Mouse (Mus musculus) adrenal gland, postnatal 36 days (tissue): ENCODE data around the gene Dnajc14. TPM values are rescaled to one million over a fixed set of nuclear protein-coding genes. Genes with fewer than 3 reads are reported as not detected.
"Not testable (repeated sequence)": the region's sequence is repeated elsewhere in the genome, so short reads cannot be mapped to it uniquely, and the experiment has no call there.

Experiments
- DNase-seq, 2 experiments: peaks; one replicate each; pipeline ENCODE4 v3.0.0; 2021; ENCODE audit warnings: mixed read lengths in 1 of 2
- total RNA-seq, 2 experiments: library from RNA; stranded (reverse); gene quantifications; 2 replicates each; pipeline ENCODE4 v1.2.3; 2021

Dnajc14 gene
- total RNA-seq, 2 experiments from 2014 or later, result 60.1 to 77.1 TPM

DNA sequence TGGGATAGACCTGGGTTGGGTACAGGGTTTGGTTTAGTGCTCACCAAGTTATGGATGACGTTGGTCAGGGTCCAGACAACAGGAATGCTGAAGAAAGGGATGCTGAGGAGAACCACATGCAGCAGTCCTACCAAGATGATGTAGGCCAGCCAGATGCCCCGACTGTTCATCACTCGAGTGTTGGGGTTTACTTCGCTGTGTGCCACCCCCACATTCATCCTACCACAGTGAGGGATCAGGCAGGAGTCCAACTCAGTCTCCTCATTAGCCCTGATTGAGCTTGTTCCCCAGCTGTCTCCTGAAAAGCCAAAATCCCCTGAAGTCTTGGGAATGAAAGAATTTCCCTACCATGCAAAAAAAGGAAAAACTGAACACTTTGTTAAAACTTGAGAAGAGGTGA, 16.4 kb downstream of the Dnajc14 start:
- no peak for DNase-seq

DNA sequence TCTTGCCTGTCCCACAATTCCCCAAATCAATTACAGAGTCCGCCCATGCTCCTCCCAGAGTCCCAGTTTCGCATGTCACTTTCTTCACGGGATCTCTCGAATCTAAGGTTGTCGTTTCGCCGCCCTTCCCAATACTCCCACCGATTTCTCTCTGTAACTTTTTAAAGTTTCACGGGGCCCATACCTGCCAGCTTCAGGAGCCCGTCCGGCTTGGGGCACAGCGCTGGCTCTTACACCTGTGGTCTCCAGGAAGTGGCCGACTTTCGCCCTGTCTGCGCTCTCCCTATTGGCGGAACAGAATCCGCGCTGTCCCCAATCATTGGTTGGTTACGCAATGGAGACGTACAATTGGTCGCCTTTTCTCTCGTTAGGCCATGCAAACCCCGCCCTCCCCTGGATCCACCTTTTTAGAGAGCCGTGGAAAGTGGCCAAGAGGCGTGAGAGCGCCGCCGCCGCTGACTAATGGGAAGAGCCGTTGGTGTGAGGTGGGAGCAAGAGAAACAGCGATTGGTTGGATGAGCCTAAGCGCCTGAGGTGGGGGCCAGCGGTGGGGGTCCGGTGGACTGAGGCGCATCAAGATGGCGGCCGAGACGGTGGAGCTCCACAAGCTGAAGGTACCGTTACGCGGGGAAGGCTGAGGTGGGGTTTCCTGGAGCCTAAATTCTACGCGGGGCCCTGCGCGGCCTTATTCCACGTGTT, 17.6 kb downstream of the Dnajc14 start, which contains the start of gene Ormdl2:
Ormdl2 (minus strand) TSS at position 288 of the 699 bp plus-strand sequence.
- DNase-seq, result peak; percentile 98

GRCm38 (mm10) chr10:128822135-128822534, 18.3 kb downstream of the Dnajc14 start:
- no peak for DNase-seq

GRCm38 (mm10) chr10:128823087-128823486, 19.2 kb downstream of the Dnajc14 start:
- not testable (repeated sequence) for DNase-seq

DNA sequence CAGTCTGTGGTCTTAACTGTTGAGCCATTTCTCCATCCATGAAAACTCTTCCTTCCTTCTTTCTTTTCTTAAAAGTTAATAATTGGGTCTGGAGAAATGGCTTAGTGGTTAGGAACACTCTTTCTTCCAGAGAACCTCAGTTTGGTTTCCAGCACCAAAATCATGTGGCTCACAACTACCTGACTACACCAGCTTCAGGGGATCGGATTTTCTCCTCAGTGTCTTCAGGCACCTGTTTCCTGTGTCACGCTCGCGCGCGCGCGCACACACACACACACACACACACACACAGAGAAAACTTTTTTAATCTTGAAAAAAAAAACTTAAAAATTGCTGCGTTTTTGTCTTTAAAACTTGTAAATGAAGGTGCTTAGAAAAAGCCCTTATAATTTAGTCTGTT, 20.0 kb downstream of the Dnajc14 start:
- no peak for DNase-seq

- no peak for DNase-seq
These were observed 33.5 kb downstream of the Dnajc14 start for GRCm38 (mm10) chr10:128837400-128837799.

DNA sequence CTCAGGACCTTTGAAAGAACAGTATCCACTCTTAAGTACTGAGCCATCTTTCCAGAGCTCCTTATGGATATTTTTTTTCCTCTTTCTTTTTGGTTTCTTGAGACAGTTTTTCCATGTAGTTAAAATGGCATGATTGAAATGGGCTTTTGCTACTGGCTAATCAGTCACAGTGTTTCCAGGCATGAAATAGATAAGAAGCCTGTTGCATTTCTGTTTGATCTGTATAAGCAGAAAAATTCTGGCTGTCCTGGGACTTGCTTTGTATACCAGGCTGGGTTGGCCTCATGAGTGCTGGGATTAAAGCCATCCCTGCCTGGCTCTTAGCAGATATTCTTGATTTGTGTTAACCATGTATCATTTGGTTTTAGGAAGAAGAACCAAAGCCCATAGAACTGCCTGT, 35.6 kb downstream of the Dnajc14 start:
- no peak for DNase-seq

- no peak for DNase-seq
These were observed 36.8 kb downstream of the Dnajc14 start for GRCm38 (mm10) chr10:128840612-128841011.

- no peak for DNase-seq
These were observed 39.4 kb downstream of the Dnajc14 start for GRCm38 (mm10) chr10:128843260-128843659.

- no peak for DNase-seq
These were observed 41.7 kb downstream of the Dnajc14 start for GRCm38 (mm10) chr10:128845516-128845915.

GRCm38 (mm10) chr10:128846664-128847063, 42.8 kb downstream of the Dnajc14 start:
- DNase-seq, result no peak

- no peak for DNase-seq
These were observed 44.6 kb downstream of the Dnajc14 start for GRCm38 (mm10) chr10:128848426-128848825.

- DNase-seq, result no peak
These were observed 46.5 kb downstream of the Dnajc14 start for GRCm38 (mm10) chr10:128850339-128850738.

- DNase-seq, result no peak
These were observed 57.3 kb downstream of the Dnajc14 start for GRCm38 (mm10) chr10:128861176-128861575.

DNA sequence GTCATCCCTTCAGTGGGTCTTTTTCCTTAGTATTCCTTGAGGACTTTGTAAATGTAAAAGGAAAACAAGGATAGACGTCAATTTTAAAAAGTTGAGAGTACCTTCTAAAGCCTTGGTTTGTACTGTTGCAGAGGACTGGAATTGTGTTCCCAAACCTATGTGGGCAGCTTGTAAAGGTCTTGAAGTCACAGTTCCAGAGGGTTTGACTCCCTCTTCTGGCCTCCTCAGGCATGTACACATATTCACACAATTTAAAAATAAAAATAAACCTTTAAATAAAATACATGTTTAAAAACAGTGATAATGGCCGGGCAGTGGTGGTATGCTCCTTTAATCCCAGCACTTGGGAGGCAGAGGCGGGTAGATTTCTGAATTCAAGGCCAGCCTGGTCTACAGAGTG, 62.2 kb downstream of the Dnajc14 start:
- no peak for DNase-seq

- no peak for DNase-seq
These were observed 62.7 kb downstream of the Dnajc14 start for GRCm38 (mm10) chr10:128866518-128866917.

Other genes with a start within 250 kb of the Dnajc14 start
- gene Pa2g4, start 238.1 kb upstream of the Dnajc14 start, total RNA-seq, result 10 to 100 TPM; 83.1 to 89.4 TPM
- 1 to 10 TPM; 2.2 to 2.3 TPM for gene Erbb3, start 214.4 kb upstream of the Dnajc14 start, total RNA-seq
- gene Rps26, start 177.3 kb upstream of the Dnajc14 start, total RNA-seq, result 100 to 1,000 TPM; 697 to 707 TPM
- 1 to 10 TPM; 1.5 to 2.2 TPM for gene Ikzf4, start 158.1 kb upstream of the Dnajc14 start, total RNA-seq
- gene Suox, start 130.0 kb upstream of the Dnajc14 start, total RNA-seq, result 10 to 100 TPM; 24.1 to 24.3 TPM
- 100 to 1,000 TPM; 111 to 125 TPM for gene Rab5b, start 107.8 kb upstream of the Dnajc14 start, total RNA-seq
- 1 to 10 TPM in 1 of 2 experiments, under 1 TPM in 1; 0.82 to 1.4 TPM for gene Pmel, start 99.9 kb upstream of the Dnajc14 start, total RNA-seq
- 10 to 100 TPM; 17.4 to 19.7 TPM for gene Cdk2, start 99.0 kb upstream of the Dnajc14 start, total RNA-seq
- 10 to 100 TPM; 16.2 to 20.2 TPM for gene Dgka, start 59.2 kb upstream of the Dnajc14 start, total RNA-seq
- gene Pym1, start 56.2 kb upstream of the Dnajc14 start, total RNA-seq, result 10 to 100 TPM; 20.8 to 21.9 TPM
- gene Mmp19, start 13.2 kb upstream of the Dnajc14 start, total RNA-seq, result 10 to 100 TPM; 39.7 to 57.0 TPM
- 1 to 10 TPM; 7.6 to 8.9 TPM for gene Tmem198b, start 308 bp downstream of the Dnajc14 start, total RNA-seq
- 10 to 100 TPM; 50.4 to 60.8 TPM for gene Sarnp, start 13.3 kb downstream of the Dnajc14 start, total RNA-seq
- 10 to 100 TPM; 41.8 to 43.8 TPM for gene Ormdl2, start 17.6 kb downstream of the Dnajc14 start, total RNA-seq
- gene Gdf11, start 87.7 kb downstream of the Dnajc14 start, total RNA-seq, result 1 to 10 TPM; 1.7 to 2.3 TPM
- 100 to 1,000 TPM; 285 to 398 TPM for gene Cd63, start 96.9 kb downstream of the Dnajc14 start, total RNA-seq
- 10 to 100 TPM; 12.0 to 14.0 TPM for gene Rdh5, start 118.8 kb downstream of the Dnajc14 start, total RNA-seq
- 100 to 1,000 TPM; 187 to 198 TPM for gene Bloc1s1, start 120.0 kb downstream of the Dnajc14 start, total RNA-seq
- gene Itga7, start 129.8 kb downstream of the Dnajc14 start, total RNA-seq, result 10 to 100 TPM; 10.4 to 16.0 TPM
- under 1 TPM; 0.30 to 0.76 TPM for gene Mettl7b, start 156.9 kb downstream of the Dnajc14 start, total RNA-seq
- gene Olfr9, start 185.4 kb downstream of the Dnajc14 start, total RNA-seq, result not detected
- not detected for gene Olfr763, start 206.7 kb downstream of the Dnajc14 start, total RNA-seq
- gene Olfr764-ps1, start 235.8 kb downstream of the Dnajc14 start, total RNA-seq, result not detected
- not detected for gene Olfr765, start 245.9 kb downstream of the Dnajc14 start, total RNA-seq